Mouse (Mus musculus) intestine, embryonic 15.5 days (tissue): Measurements from ENCODE around the gene Inpp1. TPM values are rescaled to one million over a fixed set of nuclear protein-coding genes. Genes with fewer than 3 reads are reported as not detected.
"Not testable (repeated sequence)": the region's sequence is repeated elsewhere in the genome, so short reads cannot be mapped to it uniquely, and the experiment has no call there.

Source experiments
- ATAC-seq: fragments of 200-750 bp; cut with Nextera tagmentation; 2 replicates; pipeline ENCODE4 v1.8.0; 2017; ENCODE audit warnings: moderate TSS enrichment, moderate library complexity
- H3K27ac ChIP-seq: fragments of 300-500 bp; sonication (generic); 2 replicates; pipeline ENCODE4 v1.5.1; 2015; ENCODE audit warnings: mild to moderate bottlenecking, inconsistent platforms
- H3K27me3 ChIP-seq: fragments of 300-500 bp; sonication (generic); replicated peaks from 2 replicates; pipeline ENCODE4 v1.6.1; 2015; ENCODE audit warnings: inconsistent platforms
- H3K36me3 ChIP-seq: fragments of 300-500 bp; sonication (generic); 2 replicates; pipeline ENCODE4 v1.6.1; 2015; ENCODE audit warnings: inconsistent platforms
- H3K4me1 ChIP-seq: fragments of 300-500 bp; sonication (generic); replicated peaks from 2 replicates; pipeline ENCODE4 v1.6.1; 2015; ENCODE audit warnings: inconsistent platforms
- H3K4me2 ChIP-seq: fragments of 300-500 bp; sonication (generic); replicated peaks from 2 replicates; pipeline ENCODE4 v1.6.1; 2015; ENCODE audit warnings: mild to moderate bottlenecking, inconsistent platforms
- H3K4me3 ChIP-seq: fragments of 300-500 bp; sonication (generic); replicated peaks from 2 replicates; pipeline ENCODE4 v1.5.1; 2015; ENCODE audit warnings: inconsistent platforms
- H3K9ac ChIP-seq: fragments of 300-500 bp; sonication (generic); 2 replicates; pipeline ENCODE4 v1.6.1; 2015; ENCODE audit warnings: inconsistent platforms
- H3K9me3 ChIP-seq: fragments of 300-500 bp; sonication (generic); 2 replicates; pipeline ENCODE4 v1.6.1; 2016; ENCODE audit warnings: inconsistent platforms
- WGBS: fragments of 180-500 bp; shearing (Covaris S2); methylation state at CpG from one replicate; pipeline ENCODE4 v1.1.7; 2015; 5-methylcytosine and 5-hydroxymethylcytosine counted together
- polyA plus RNA-seq: library from polyadenylated mRNA; unstranded; fragments of >200 nt; fragmentation: Nextera tagmentation; extraction: Ambion mirVana; gene quantifications from 2 replicates; pipeline ENCODE4 v1.2.1, GENCODE M21; 2015

The Inpp1 gene
- 11.6 and 16.8 TPM in 2 replicates for polyA plus RNA-seq

GRCm38 (mm10) chr1:52816910-52817812 is at the start of gene Inpp1:
TSS of gene Inpp1 (minus strand) at chr1:52817688.
- Histone ChIP-seq H3K4me1 (0 out of 2 replicates have a peak, but pooled peaks cover 3% of the 10 kb centered on the region), H3K9ac (peak within 1 kb of the TSS; percentile 79), H3K4me3 (peak within 1 kb of the TSS; percentile 70), H3K27me3 (no peaks in the 10 kb centered on the region), H3K36me3 (no peaks in the 10 kb centered on the region), H3K27ac (peak within 1 kb of the TSS; percentile 79), H3K9me3 (no peaks in the 10 kb centered on the region), H3K4me2 (peak within 1 kb of the TSS; percentile 95)
- ATAC-seq, result peak; percentile 94
- whole genome bisulfite sequencing, result under 1% methylated on average over 59 of the region's 59 CpGs

- no peaks in the 10 kb centered on the region for H3K36me3 ChIP-seq
- H3K4me2 ChIP-seq, result no peak overlapping the region
- H3K4me3 ChIP-seq, result no peak overlapping the region
- H3K9ac ChIP-seq, result no peak overlapping the region
- H3K9me3 ChIP-seq, result no peaks in the 10 kb centered on the region
- no peaks in the 10 kb centered on the region for H3K4me1 ChIP-seq
- 92% methylated on average over 3 of the region's 3 CpGs for WGBS
- ATAC-seq, result no peak
- no peaks in the 10 kb centered on the region for H3K27me3 ChIP-seq
- no peak overlapping the region for H3K27ac ChIP-seq
Observed at GRCm38 (mm10) chr1:52866007-52866406, 48.5 kb upstream of the Inpp1 start.

- Histone ChIP-seq H3K9ac (no peak overlapping the region), H3K27me3 (no peaks in the 10 kb centered on the region), H3K4me1 (no peaks in the 10 kb centered on the region), H3K9me3 (no peaks in the 10 kb centered on the region), H3K36me3 (no peaks in the 10 kb centered on the region), H3K27ac (no peak overlapping the region), H3K4me3 (no peak overlapping the region), H3K4me2 (no peak overlapping the region)
- 97% methylated on average over 1 of the region's 1 CpGs for WGBS
- no peak for ATAC-seq
Observed at GRCm38 (mm10) chr1:52864220-52864619, 46.7 kb upstream of the Inpp1 start.

- no peak overlapping the region for H3K4me3 ChIP-seq
- no peaks in the 10 kb centered on the region for H3K36me3 ChIP-seq
- 83% methylated on average over 7 of the region's 7 CpGs for WGBS
- ATAC-seq, result no peak
- no peaks in the 10 kb centered on the region for H3K4me1 ChIP-seq
- no peak overlapping the region for H3K4me2 ChIP-seq
- H3K9ac ChIP-seq, result no peak overlapping the region
- H3K27ac ChIP-seq, result no peak overlapping the region
- H3K9me3 ChIP-seq, result no peaks in the 10 kb centered on the region
- H3K27me3 ChIP-seq, result no peaks in the 10 kb centered on the region
Observed at GRCm38 (mm10) chr1:52855904-52856601, 38.6 kb upstream of the Inpp1 start.

- H3K9me3 ChIP-seq, H3K4me1 ChIP-seq, H3K36me3 ChIP-seq, ATAC-seq, H3K9ac ChIP-seq, H3K27me3 ChIP-seq, H3K27ac ChIP-seq, H3K4me3 ChIP-seq, H3K4me2 ChIP-seq: not testable (repeated sequence)
- 63% methylated on average over 1 of the region's 1 CpGs for WGBS
Observed at GRCm38 (mm10) chr1:52854029-52854428, 36.5 kb upstream of the Inpp1 start.

- no peaks in the 10 kb centered on the region for H3K9me3 ChIP-seq
- no peak overlapping the region for H3K4me2 ChIP-seq
- H3K27ac ChIP-seq, result no peak overlapping the region
- no peaks in the 10 kb centered on the region for H3K36me3 ChIP-seq
- H3K4me1 ChIP-seq, result 0 out of 2 replicates have a peak, but pooled peaks cover 5% of the 10 kb centered on the region
- H3K9ac ChIP-seq, result no peak overlapping the region
- H3K4me3 ChIP-seq, result no peak overlapping the region
- no peaks in the 10 kb centered on the region for H3K27me3 ChIP-seq
- no peak for ATAC-seq
- 70% methylated on average over 4 of the region's 4 CpGs for WGBS
Observed at GRCm38 (mm10) chr1:52849422-52849821, 31.9 kb upstream of the Inpp1 start.

GRCm38 (mm10) chr1:52846556-52846955 is 29.1 kb upstream of the Inpp1 start:
- Histone ChIP-seq H3K9me3 (no peaks in the 10 kb centered on the region), H3K27ac (no peak overlapping the region), H3K36me3 (no peaks in the 10 kb centered on the region), H3K4me3 (no peak overlapping the region), H3K9ac (no peak overlapping the region), H3K4me1 (0 out of 2 replicates have a peak, but pooled peaks cover 5% of the 10 kb centered on the region), H3K4me2 (no peak overlapping the region), H3K27me3 (no peaks in the 10 kb centered on the region)
- no peak for ATAC-seq
- 81% methylated on average over 4 of the region's 4 CpGs for WGBS

GRCm38 (mm10) chr1:52844782-52845665 is 27.5 kb upstream of the Inpp1 start, which contains the start of gene Hibch:
TSS of gene Hibch (plus strand) at chr1:52844929.
- peak; percentile 100 for ATAC-seq

GRCm38 (mm10) chr1:52844354-52844753 is 26.9 kb upstream of the Inpp1 start:
- Histone ChIP-seq H3K9me3 (no peaks in the 10 kb centered on the region), H3K9ac (no peak overlapping the region), H3K27ac (no peak overlapping the region), H3K36me3 (no peaks in the 10 kb centered on the region), H3K4me3 (peak overlapping the region; percentile 60), H3K27me3 (no peaks in the 10 kb centered on the region), H3K4me1 (0 out of 2 replicates have a peak, but pooled peaks cover 5% of the 10 kb centered on the region), H3K4me2 (peak overlapping the region; percentile 69)
- 16% methylated on average over 3 of the region's 3 CpGs for WGBS
- peak; percentile 44 for ATAC-seq

More at GRCm38 (mm10) chr1:52844782-52845665, 27.5 kb upstream of the Inpp1 start, which contains the start of gene Hibch:
- WGBS, result 2% methylated on average over 45 of the region's 45 CpGs
- Histone ChIP-seq H3K27me3 (no peaks in the 10 kb centered on the region), H3K4me1 (0 out of 2 replicates have a peak, but pooled peaks cover 5% of the 10 kb centered on the region), H3K4me2 (peak within 1 kb of the TSS; percentile 69), H3K4me3 (peak within 1 kb of the TSS; percentile 60), H3K9ac (peak within 1 kb of the TSS; percentile 73), H3K27ac (peak within 1 kb of the TSS; percentile 63; the same call in 1 of the 2 replicates), H3K36me3 (no peaks in the 10 kb centered on the region), H3K9me3 (no peaks in the 10 kb centered on the region)

GRCm38 (mm10) chr1:52839099-52839498 is 21.6 kb upstream of the Inpp1 start:
- H3K4me3 ChIP-seq, result no peak overlapping the region
- H3K27ac ChIP-seq, result no peak overlapping the region
- no peaks in the 10 kb centered on the region for H3K36me3 ChIP-seq
- 93% methylated on average over 3 of the region's 3 CpGs for WGBS
- no peaks in the 10 kb centered on the region for H3K27me3 ChIP-seq
- H3K9ac ChIP-seq, result no peak overlapping the region
- no peaks in the 10 kb centered on the region for H3K9me3 ChIP-seq
- H3K4me1 ChIP-seq, result no peaks in the 10 kb centered on the region
- ATAC-seq, result peak; percentile 61; the same call in 1 of the 2 replicates
- no peak overlapping the region for H3K4me2 ChIP-seq

- 2% methylated on average over 7 of the region's 7 CpGs for WGBS
- H3K9me3 ChIP-seq, result no peaks in the 10 kb centered on the region
- H3K4me3 ChIP-seq, result peak overlapping the region; percentile 70
- H3K4me2 ChIP-seq, result peak overlapping the region; percentile 95
- no peaks in the 10 kb centered on the region for H3K27me3 ChIP-seq
- ATAC-seq, result no peak
- H3K36me3 ChIP-seq, result no peaks in the 10 kb centered on the region
- H3K27ac ChIP-seq, result peak overlapping the region; percentile 79; the same call in 1 of the 2 replicates
- H3K9ac ChIP-seq, result peak overlapping the region; percentile 79
- H3K4me1 ChIP-seq, result 0 out of 2 replicates have a peak, but pooled peaks cover 3% of the 10 kb centered on the region
Observed at GRCm38 (mm10) chr1:52817813-52818147, 292 bp upstream of the Inpp1 start.
